Mouse (Mus musculus) C2C12 (cell line): Measurements from ENCODE around the gene Olfr971.
"Not testable (repeated sequence)": the region's sequence is repeated elsewhere in the genome, so short reads cannot be mapped to it uniquely, and the experiment has no call there.

Experiments
- CEBPB ChIP-seq: IDR thresholded peaks from one replicate; pipeline ENCODE4 v1.6.1; 2011; ENCODE audit warnings: low read depth, mild to moderate bottlenecking, control low read depth, moderate library complexity
- CTCF ChIP-seq: IDR thresholded peaks from one replicate; pipeline ENCODE4 v1.5.1; 2011; ENCODE audit not compliant: control insufficient read depth, insufficient read depth, insufficient read length
- FOSL1 ChIP-seq: IDR thresholded peaks from one replicate; pipeline ENCODE4 v1.8.0; 2011; ENCODE audit warnings: mild to moderate bottlenecking, low read length; ENCODE audit not compliant: poor library complexity, insufficient read depth, severe bottlenecking
- MAX ChIP-seq: IDR thresholded peaks from one replicate; pipeline ENCODE4 v1.6.1; 2011; ENCODE audit warnings: mild to moderate bottlenecking, control low read depth
- MYOD1 ChIP-seq: IDR thresholded peaks from one replicate; pipeline ENCODE4 v1.6.1; 2011; ENCODE audit warnings: low read depth; ENCODE audit not compliant: control insufficient read depth, insufficient read length
- MYOG ChIP-seq: IDR thresholded peaks from one replicate; pipeline ENCODE4 v1.6.1; 2011; ENCODE audit not compliant: control insufficient read depth, insufficient read length; ENCODE audit errors: extremely low read depth
- USF1 ChIP-seq: IDR thresholded peaks from one replicate; pipeline ENCODE4 v1.6.1; 2011; ENCODE audit warnings: low read depth, mild to moderate bottlenecking, control low read depth, moderate library complexity

GRCm38 (mm10) chr9:39836576-39836975 lies at the start of gene Olfr971:
- TF ChIP-seq USF1, MYOD1, CTCF, MAX, MYOG, FOSL1, CEBPB: not testable (repeated sequence)
